Mouse (Mus musculus) megakaryocyte progenitor cell, adult 5-6 weeks (primary cell): ENCODE results near the gene Urad. TPM values are rescaled to one million over a fixed set of nuclear protein-coding genes. Genes with fewer than 3 reads are reported as not detected.

Source experiments
- ATAC-seq: replicated peaks from 2 replicates; pipeline ENCODE4 v1.8.0; 2016; ENCODE audit warnings: mild to moderate bottlenecking, moderate TSS enrichment, inconsistent platforms; ENCODE audit not compliant: poor library complexity
- total RNA-seq, 2 experiments: library from RNA; stranded (forward) in 1 of 2; stranded (reverse) in 1 of 2; fragments of 157-497, 149-512 nt in 1 of 2; fragments of 200-1000 nt in 1 of 2; gene quantifications; 2 replicates each; pipeline versions ENCODE4 v1.2.3 to v1.2.4; 2015 to 2017

Urad gene
- total RNA-seq (2015) = not detected in 2 replicates
- total RNA-seq (2017) = not detected in 2 replicates

DNA sequence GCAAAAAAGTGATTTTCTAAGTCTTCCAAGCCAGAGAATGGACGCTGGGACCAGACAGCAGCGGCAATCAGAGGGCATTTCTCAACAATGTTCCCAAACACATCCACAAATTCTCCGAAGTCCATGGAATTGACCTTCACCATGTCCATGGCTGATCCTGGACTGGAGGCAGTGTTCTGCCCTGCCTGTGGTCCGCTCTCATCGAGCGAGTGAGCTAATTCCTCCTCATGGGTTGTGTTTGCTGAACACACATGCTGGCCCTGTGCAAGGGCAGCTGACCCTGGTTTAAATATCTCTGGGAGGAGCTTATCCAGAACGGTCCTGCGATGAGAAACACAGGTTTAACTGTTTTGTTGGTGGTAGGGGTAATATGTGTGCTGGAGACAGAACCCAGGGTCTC lies at the start of gene Urad:
Gene Urad, minus strand, starts transcription at position 258 of the 400 bp plus-strand sequence.
- ATAC-seq = no peak

DNA sequence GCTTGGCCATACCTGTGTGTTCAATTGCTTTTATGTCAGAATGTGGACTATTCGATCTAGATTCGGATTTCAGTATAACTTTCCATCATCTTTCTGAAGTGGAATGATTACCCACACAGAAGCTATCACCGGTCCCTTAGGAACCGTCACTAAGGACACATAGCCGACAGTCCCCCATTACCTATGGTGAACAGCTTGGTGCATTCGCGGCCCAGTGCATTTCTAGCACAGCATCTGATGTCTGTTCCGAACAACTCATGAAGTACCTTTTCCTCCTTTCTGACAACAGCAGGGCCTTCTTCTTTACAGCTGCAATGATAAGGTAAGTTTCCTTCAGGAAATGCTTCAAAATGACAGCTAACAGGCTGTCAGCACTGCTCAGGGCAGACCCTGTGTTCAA lies 48.0 kb upstream of the Urad start:
- no peak for ATAC-seq

DNA sequence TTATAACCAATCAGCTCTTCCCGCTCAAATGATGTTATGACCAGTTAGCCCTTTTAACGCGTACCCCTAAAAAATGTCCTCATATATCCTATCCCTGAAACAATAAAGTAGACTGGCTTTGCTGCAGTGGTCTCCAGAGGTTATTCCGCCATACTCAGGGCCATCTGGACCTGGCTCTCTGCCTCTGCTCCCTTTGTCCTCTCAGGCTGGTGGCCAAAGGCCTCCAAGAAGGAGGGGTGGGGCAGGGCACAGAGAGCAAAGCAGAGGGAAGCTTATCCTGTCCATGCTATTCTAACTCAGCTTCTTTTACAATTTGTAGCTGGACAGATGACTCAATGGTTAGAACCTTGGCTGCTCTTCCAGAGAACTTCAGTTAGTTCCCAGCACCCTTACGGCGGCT lies 46.0 kb upstream of the Urad start:
- no peak for ATAC-seq

DNA sequence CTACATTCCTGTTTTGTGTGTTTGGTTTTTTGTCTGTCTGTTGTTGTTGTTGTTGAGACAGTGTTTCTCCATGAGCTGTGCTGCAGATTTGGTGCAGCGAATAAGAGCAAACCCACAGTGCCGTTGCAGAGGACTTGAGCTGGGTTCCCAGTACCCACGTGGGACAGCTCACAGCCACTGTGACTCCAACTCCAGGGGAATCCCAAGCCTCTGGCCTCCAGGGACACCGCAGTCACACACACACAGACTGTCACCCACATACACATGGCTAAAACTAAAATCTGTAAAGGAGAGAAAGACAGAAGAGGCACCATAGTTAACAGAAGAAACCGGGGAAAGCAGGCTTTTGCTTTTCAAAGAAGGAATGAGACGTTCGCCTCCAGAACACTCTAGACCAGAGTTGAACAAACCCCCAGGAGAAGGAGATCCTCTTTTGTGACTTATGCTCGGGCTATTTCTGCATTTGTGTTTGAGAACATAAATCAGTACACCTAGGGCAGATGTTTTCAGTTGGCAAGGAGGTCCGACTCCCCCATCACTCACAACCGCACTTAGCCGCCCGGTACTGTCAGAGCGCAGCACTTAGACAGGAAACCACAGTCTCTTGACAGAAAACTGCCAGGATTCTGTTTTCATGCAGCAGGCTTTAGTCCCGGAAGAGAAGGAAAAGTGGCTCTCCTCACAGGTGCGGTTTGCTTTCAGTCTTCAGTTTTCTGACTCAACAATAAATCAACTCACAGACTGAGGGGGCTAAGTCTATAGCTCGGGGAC lies 43.9 kb upstream of the Urad start:
- peak; percentile 72 for ATAC-seq

DNA sequence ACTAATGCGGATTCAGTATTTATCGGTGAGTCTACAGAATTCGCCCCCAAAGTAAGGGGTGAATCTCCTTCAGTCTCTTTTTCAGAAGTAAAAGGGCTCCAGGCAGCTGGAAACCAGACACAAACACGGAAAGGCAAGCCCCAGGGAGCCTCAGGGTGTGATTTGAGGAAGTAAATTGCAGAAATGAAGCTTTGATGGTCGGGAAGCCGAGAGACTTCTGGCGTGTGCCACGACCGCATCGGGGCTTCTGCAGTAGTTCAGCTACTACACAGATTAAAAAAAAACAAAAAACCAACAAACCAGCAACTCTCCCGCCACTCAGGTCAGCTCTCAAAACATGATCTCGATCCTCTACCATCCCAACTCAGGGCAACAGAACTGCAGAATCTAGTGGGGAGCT lies 40.8 kb upstream of the Urad start:
- peak; percentile 82 for ATAC-seq

DNA sequence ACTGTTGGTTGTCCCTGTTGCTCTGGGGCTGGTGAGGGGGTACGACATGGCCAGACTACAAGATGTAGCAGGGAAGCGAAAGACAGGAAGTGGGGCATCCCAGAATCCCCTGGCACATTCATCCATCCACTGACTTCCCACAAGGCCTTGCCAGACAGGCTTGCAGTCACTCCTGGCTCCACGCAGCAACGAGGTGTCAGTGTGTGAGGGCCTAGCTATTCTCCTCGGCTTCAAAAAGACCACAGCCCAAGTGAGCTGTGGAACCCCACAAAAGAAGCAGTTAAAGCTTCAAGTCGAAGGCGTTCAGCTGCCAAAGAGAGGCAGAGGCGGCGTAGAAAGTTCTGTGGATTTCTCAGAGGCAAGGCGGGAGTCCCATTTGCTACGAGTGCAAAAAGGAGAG lies 36.2 kb upstream of the Urad start:
- ATAC-seq = no peak

DNA sequence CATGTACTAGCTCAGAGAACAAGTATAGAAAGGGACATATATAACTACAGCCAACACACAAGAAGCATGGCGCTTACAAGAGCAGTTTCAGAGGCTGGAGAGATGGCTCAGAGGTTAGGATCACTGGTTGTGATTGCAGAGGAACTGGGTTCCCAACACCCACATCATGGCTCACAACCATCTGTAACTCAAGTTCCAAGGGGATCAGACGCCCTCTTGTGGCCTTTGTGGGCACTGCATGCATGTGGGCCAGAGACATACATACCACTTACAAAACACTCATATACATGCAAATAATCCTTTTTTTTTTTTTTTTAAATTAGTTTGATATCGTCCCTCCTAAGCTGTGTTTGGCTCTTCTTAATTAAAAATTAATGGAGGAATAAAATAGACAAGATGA lies 35.3 kb upstream of the Urad start:
- ATAC-seq = peak; percentile 68

DNA sequence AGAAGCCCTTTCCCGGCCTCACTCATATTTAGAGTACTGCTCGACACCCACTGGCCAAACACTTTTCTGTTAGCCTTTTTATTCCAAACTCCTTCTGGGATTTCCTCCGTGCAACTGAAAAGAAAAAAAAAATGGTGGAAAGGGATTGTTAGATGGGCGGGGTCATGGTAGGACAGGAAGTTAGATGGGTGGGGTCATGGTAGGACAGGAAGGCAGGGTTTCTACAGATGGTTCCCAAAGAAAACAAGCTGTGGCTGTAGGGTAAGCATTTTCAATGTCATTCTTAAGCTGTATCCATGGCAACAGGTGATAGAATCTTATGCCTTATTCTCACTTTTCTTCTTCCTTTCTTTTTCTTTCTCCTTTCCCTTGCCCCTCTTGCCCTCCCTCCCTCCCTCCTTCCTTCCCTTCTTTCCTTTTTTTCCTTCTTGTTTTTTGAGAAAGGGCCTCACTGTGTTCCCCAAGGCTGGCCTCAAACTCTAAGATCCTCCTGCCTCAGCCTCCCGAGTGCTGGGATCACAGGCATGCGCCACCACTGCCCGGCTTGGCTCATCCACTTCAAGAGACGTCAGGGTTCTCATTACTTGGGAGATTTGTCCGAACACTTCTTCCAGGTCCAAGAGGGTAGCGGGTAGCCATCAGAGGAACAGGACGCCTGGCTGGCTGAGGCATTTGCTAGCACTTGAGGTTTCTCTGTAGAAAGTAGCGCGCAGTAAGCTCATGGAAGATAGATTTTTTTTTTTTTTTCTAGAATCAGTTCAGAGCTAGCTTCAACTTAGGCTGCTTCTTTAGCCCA lies 34.2 kb upstream of the Urad start:
- no peak for ATAC-seq

DNA sequence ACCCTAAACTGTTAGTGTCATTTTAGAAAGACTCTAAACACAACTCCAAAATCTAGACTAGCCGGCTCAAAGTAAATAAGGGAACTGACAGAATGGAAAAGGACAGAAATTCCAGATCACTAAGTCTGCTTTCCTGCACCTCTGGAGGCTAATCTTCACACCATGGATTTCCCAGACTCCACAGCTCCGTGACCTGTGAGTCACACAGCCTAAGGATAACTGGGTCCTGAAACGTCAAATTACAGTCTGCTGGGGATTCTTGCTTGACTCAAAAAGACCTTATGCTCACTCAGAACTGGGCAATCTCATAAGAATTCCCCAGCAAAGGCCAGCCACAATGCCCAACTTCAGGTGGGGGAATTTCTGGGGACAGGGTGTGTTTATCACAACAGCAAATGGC lies 33.5 kb upstream of the Urad start:
- ATAC-seq = no peak

DNA sequence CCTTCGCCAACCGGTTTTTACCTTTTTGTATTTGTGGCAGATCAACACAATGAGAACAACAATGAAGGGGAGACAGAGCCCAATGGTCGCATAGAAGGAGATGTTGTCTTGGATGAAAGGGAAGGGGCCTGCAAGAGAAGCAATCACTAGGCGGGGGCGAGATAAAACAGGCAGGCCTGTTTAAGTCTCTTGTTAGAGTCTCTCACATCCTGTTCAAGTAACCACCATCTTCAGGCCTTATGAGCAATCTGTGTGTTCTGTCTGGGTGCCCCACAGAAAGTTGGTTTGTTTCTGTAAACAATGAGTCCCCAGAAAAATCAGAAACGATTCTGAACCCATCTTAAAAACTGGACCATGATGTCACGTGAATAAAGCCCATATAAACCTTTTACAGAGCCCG lies 32.7 kb upstream of the Urad start:
- ATAC-seq = no peak

DNA sequence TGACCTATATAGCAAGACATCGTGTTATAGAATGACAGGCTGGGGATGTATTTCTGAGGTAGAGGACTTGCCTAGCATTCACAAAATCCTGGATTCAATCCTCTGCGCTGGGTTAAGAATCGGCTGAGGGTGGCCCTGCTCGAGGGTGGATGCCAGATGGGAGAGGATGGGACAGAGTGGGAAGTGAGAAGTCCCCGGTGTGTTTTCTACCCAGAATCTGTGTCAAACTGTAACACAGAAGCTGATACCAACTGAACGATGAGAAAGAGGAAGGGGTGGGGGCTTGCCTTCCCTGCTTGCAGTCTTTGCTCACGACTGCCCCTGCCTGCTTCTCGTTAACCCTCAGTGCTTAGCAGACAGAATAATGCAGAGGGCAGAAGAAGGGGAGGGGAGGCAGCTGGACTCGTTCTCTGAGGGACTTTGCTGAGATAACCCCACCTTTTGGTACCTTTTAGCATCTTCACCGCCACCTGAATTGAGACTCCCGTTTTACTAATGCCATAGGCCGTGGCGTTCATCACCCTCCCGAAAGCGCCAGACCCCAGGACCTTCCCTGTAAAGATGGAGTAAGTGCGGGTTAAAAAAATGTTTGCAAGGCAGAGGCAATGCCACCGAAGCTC lies 32.0 kb upstream of the Urad start:
- peak; percentile 65 for ATAC-seq

DNA sequence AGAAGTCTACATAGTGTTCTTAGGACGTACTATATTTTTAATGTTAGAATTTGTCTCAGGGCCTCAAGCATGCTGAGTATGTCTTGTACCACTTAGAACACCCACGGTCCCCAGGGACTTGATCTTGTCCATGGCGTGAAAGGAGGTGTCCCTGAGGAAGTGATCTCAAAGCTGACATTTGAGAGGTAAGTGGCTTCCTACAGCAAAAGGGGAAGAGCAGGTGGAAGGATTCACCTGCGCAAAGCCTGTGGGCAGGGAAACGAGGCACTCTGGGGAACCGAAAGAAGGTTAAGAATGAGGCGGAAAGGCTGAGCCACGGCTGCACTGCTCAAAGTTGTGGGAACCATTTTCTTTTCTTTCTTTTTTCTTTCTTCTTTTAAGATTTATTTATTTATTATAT lies 29.7 kb upstream of the Urad start:
- no peak for ATAC-seq

DNA sequence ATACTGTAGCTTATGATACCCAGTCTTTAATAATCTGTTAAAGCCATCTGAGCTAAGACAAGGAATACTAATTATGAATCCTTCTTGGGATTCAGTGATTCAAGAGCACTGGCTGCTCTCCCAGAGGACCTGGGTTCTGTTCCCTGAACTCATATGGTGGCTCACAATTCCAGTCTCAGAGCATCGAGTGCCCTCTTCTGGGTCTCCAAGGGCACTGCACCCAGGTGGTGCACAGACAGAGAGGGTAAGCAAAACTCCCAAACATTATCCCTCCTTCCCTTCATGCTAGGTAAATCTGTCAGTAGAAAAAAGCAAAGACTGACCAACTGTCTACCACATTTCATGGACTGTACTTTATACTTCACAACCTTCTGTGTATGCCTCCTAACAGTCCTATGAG lies 23.7 kb upstream of the Urad start:
- no peak for ATAC-seq

DNA sequence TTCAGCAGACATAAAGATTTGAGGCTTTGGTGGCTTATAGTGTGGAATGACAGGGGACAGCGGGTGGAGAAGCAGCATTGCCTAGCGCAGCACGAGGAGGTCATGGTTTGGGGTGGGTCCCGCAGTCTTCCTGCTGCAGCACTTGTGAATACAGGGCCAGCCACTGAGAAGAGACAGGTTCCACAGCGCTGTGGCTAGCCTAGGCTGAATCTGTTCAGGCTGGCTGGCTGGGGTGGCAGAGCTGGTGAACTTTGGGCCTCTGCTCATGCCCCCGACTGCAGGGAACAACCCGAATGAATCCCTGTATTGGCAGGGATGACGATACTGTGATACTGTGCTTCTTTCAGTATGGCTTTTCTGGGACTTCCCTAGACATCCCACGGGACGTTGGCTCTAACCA lies 21.7 kb upstream of the Urad start:
- no peak for ATAC-seq

DNA sequence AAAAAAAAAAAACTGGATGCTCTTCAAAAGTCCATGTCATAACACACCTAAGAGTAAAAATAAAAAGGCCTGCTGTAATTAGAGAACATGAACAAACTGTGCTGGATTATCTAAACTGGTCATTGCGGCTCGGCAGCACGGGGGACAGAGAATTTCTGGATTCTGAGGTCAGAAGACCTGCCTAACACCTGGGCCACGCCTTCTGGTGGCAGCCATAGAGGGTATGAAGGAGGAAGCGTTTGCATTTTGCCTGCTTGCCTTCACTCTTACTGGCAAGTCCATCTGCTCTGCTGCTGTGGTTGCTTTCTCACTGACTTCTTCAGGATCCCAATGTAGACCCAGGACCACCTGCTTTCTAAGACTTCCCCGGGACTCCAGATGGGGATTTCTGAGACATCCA lies 20.7 kb upstream of the Urad start:
- no peak for ATAC-seq

DNA sequence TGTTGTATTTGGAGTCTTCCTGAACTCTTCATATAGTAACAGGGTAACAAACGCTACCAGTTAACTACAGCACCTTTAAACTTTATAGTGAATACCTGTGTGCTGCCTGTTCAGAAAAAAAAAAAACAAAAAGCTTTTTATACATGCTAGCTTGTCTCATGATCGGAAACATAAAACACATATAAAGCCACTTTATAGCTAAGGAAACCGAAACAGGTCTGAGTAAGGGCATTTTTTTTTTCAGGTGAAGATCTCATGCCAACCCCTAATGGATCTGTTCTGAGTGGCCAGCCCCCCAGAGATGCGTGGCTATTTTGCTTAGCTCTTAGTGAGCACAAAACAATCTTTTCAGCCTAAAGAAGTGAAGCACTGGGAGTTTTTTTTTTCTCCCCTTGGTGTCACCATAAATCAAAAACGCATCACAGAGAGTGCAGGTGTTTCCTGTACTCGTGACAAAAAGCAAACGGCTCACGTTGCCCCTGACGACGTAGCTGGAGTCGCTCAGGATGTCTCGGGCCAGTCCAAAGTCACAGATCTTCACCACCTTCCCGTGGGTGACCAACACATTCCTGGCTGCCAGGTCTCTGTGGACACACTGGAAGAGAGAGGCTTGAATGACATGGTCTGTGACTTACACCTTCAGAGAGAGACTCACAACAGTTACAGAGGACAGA lies 18.6 kb upstream of the Urad start:
- ATAC-seq = peak; percentile 88

DNA sequence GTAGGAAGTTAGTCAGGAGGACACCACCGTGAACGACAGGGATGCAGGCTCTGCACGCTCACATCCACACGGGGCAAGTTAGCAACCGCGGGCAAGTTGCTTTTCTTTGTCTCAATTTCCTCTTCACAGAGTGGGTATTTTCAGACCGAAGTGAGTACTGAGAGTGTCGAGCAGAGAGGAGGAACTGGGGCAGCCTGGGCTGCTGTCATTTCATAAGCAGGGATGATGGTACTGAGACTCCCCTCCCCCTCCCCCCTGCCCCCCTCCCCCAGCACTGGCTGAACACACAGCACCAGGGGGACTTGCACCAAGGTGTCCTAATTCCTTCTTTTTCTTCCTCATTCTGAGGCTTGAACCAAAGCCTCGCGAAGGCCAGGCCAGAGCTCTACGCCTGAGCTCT lies 17.3 kb upstream of the Urad start:
- ATAC-seq = peak; percentile 81

DNA sequence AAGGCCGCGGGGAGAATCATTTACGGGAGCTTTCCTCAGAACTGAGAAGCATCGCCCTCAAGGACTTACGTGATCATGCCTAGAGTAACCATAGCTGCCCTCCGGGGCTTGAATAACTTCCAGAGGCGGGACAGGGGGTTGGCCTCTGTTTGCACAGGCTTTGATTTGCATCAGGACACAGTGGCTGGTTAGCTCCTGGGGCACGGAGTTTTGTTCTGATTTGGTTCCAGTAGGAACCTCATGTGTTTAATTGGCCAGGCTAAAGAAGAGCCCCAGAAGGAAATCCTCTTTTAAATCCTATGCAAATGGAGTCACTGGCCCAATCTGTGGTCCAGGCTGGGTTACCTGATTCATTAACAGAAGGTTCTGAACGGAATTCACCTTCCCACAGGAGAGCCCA lies 16.7 kb upstream of the Urad start:
- ATAC-seq = no peak

DNA sequence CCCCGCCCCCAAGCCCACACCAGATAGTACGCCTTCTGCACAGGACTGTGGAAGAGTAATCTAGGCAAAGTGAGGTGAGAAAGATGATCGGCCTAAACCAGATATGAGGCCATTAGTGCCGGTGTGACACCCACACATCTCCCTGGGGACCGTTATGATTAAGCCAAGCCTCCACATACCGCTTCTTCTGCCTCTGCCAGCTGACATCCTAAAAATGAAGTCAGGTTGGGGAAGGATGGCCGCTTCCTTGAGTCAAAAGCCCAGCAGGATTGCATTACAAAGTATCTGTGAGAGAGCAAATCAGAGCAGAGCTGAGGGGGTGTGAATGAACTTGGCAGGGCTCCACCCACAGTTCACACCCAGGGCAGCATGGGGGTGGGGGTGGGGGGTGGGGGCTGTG lies 10.5 kb upstream of the Urad start:
- no peak for ATAC-seq

DNA sequence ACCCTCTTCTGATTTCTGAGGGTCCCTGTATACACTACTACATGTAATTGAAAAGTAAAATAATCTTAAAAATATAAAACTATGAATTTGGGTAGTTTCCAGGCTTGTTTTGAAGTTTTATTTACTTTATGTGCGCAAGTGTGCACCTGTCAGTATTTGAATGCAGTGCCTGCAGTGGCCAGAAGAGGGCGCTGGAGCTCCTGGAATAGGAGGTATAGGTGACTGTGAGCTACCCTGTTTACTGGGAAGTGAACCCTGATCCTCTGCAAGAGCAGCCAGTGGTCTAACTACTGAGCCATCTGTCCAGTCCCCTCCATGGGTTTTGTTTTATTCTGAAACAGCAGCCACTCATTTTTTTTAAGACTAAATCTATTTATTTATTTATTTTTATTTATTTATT lies 9.3 kb upstream of the Urad start:
- ATAC-seq = peak; percentile 96

DNA sequence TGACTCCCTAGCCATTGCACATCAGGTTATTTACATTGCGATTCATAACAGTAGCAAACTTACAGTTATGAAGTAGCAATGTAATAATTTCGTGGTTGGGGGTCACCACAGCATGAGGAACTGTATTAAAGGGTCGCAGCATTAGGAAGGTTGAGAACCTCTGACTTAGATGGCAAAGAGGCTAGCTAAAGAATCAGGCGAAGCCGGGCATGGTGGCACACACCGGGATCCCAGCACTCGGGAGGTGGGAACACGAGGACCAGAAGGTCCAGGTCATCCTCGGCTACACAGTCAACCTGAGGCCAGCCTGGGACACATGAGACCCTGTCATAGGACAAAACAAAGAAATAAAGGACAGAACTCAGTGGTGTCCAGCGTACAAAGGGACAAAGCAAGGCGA lies 7.7 kb upstream of the Urad start:
- ATAC-seq = no peak
